Mouse (Mus musculus) brain, embryonic 14.5 days (tissue): ENCODE measurements around the gene Plk5.

Experiments used
- CTCF ChIP-seq: fragments of 200-500 bp; IDR thresholded peaks from 2 replicates; pipeline ENCODE4 v1.5.1; 2012; ENCODE audit warnings: inconsistent platforms, mild to moderate bottlenecking, moderate library complexity, borderline replicate concordance; ENCODE audit not compliant: insufficient read depth, insufficient read length; ENCODE audit errors: extremely low read depth
- POLR2A ChIP-seq: fragments of 200-500 bp; IDR thresholded peaks from 2 replicates; pipeline ENCODE4 v1.6.1; 2012; ENCODE audit warnings: mild to moderate bottlenecking, inconsistent platforms, borderline replicate concordance; ENCODE audit not compliant: poor library complexity, insufficient read depth, insufficient read length, severe bottlenecking; ENCODE audit errors: extremely low read depth

DNA sequence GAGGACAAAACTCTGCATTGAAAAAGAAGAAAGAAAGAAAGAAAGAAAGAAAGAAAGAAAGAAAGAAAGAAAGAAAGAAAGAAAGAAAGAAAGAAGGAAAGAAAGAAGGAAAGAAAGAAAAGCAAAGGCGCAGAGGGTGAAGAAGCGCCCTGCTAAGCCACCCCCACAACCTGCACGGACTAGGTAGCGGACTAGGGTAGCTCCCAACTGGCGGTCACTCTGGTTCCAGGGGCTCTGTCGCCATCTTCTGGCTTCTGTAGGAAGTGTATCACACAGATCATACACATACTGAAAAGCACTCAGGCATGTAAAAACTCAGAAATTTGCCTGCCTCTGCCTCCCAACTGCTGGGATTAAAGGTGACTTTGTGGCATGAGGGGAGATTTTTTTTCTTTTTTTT lies 17.8 kb downstream of the Plk5 start:
- no peak for TF ChIP-seq POLR2A
- TF ChIP-seq CTCF: peak; percentile 59; the same call in 1 of the 2 replicates
